Mouse (Mus musculus) left cerebral cortex, postnatal 36 days (tissue): Measurements from ENCODE around the gene Mical2. TPM values are rescaled to one million over a fixed set of nuclear protein-coding genes. Genes with fewer than 3 reads are reported as not detected.

Experiments used
- DNase-seq, 2 experiments: peaks; one replicate each; pipeline ENCODE4 v3.0.0; 2021 to 2022; ENCODE audit warnings: low spot score in 2 of 2, mixed read lengths in 1 of 2
- intact Hi-C: fragments of 180-260 bp; cut with DNase I; formaldehyde crosslinking; loops from one replicate; pipeline ENCODE4 v1.15.1; 2025
- total RNA-seq, 2 experiments: library from RNA; stranded (reverse); gene quantifications; 2 replicates each; pipeline ENCODE4 v1.2.3; 2021

Gene Mical2
- total RNA-seq, 2 experiments from 2014 or later = 605 to 619 TPM

- intact Hi-C loops = loop anchor here (2.0 kb wide), 2 partner anchors 17 to 35 kb away; no protein-coding TSS in a partner anchor
- no peak for DNase-seq
These were observed 20.1 kb upstream of the Mical2 start for GRCm38 (mm10) chr7:112205513-112205912.

DNA sequence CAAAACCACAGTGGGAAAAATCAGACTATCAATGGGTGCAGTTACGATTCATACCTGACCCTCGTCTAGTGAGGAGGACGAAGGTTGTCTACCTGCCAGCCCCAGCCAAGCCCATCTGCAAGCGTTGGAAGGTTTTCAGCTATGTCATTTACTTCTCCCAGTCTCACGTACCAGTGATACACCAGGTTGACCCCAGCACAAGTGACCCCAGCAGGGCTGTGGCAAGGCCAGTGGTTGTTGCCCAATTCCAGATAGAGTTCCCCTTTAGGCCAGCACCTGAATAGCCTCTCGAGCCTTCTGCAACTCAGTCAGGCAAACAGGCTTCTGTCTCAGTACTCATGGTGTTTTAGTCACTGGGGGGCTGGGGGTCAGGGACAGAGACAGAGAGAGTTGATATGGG, 17.9 kb upstream of the Mical2 start:
- intact Hi-C loops = no loop called here
- DNase-seq = no peak

DNA sequence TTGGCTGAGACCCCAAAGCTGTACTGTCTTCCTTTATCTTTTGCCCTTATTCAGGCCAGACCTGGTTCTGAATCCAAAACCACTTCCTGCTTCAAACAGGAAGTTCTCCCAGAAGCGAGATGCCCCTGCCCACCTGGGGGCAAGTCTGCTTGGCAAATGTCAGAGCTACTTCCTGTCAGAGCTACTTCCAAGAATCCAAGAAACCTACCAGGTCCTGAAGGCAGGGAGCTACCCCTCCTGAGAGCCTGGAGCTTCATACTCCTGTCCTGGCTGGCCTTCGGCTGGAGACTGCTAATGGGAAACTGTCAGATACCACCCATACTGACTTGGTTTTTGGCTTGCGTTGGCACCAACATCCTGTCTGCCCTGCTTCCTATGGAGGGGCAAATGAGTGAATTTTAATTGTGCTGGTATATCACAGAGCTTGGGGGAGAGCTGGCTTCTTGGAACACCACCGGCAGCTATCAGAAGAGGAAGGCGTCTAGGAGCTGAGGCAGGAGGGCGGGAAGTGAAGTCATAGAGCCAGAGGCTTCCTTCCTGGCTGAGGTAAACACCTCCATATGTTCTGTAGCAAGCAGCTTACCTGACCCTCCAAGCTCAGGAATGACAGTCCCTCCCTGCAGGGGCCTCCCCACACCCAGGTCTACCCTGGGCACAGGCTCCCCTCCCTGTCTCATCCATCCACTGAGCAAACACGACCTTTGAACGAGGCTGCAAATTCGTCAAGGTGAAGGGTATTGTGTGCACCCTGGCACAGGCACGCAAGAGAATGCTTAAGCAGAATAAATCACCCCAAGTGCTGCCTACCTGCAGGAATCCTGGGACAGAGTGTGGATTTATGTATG, 17.1 kb upstream of the Mical2 start:
- intact Hi-C loops = no loop called here
- DNase-seq = no peak

GRCm38 (mm10) chr7:112209621-112210020, 16.0 kb upstream of the Mical2 start:
- no peak for DNase-seq
- intact Hi-C loops = no loop called here

- intact Hi-C loops = no loop called here
- DNase-seq = no peak
These were observed 12.5 kb upstream of the Mical2 start for GRCm38 (mm10) chr7:112212921-112213721.

GRCm38 (mm10) chr7:112215871-112216270, 9.8 kb upstream of the Mical2 start:
- intact Hi-C loops = no loop called here
- DNase-seq = no peak

DNA sequence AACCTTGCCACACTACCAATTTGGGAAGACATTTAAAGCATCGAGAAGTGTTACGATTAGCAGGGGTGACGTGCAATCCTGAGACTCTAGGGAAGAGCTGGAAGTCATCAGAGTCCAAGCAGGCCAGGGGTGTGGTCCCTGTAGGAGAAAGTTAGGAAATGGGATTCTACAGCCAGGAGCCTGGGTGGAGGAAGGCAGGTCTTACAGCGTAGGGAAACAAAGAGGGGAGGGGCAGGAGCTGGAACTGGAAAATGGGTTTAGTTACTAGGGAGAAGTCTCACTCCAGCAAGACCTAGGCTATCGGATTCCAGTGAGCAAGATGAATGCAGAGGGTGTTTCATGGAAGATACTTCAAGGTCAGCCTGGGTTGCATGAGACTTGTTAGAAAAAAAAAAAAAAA, 8.9 kb upstream of the Mical2 start:
- no peak for DNase-seq
- intact Hi-C loops = no loop called here

DNA sequence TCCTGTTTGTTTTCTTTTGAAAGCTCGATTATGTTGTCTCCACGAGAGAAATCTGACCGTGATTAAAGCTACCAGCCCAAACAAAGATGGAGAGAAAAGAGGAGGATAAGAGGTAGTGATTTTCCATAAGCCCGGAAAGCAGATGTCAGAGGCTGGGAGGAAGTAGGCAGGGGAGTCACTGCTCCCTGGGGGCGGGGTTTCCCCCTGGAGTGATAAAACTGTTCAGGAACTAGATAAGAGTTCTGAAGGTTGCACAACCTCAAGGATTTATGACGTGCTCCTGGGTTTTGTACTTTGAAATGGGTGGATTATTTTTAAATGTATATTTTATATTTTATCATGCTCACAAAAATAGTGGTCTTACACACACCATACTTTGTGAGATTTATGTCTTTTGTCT, 8.4 kb upstream of the Mical2 start:
- intact Hi-C loops = no loop called here
- DNase-seq = no peak

- intact Hi-C loops = loop anchor here (2.0 kb wide), 1 partner anchor 18 kb away; no protein-coding TSS in a partner anchor
- peak in 1 of 2 experiments; percentile 86 for DNase-seq
These were observed 2.7 kb upstream of the Mical2 start for GRCm38 (mm10) chr7:112222733-112223524.

DNA sequence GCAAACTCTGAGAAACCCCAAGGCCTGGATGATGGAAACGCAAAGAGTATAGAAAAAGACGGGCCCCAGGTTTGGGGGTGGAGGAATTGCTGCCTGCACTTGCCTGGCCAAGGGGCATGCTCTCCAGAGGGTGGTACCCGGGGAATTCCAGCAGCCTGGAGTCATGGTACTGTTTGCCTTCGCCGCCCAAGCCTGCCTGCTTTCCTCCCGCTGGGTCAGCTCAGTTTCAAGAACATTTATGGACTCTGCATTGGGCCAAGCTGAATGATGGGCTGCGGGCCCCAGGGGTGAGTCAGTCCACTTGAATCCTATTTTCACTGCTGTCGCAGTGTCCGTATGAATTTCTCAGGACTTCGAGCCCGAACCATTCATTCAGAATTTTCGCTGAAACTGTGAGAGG, 802 bp upstream of the Mical2 start:
- intact Hi-C loops = loop anchor here (5.0 kb wide), 3 partner anchors 43 to 112 kb away; no protein-coding TSS in a partner anchor
- no peak for DNase-seq

DNA sequence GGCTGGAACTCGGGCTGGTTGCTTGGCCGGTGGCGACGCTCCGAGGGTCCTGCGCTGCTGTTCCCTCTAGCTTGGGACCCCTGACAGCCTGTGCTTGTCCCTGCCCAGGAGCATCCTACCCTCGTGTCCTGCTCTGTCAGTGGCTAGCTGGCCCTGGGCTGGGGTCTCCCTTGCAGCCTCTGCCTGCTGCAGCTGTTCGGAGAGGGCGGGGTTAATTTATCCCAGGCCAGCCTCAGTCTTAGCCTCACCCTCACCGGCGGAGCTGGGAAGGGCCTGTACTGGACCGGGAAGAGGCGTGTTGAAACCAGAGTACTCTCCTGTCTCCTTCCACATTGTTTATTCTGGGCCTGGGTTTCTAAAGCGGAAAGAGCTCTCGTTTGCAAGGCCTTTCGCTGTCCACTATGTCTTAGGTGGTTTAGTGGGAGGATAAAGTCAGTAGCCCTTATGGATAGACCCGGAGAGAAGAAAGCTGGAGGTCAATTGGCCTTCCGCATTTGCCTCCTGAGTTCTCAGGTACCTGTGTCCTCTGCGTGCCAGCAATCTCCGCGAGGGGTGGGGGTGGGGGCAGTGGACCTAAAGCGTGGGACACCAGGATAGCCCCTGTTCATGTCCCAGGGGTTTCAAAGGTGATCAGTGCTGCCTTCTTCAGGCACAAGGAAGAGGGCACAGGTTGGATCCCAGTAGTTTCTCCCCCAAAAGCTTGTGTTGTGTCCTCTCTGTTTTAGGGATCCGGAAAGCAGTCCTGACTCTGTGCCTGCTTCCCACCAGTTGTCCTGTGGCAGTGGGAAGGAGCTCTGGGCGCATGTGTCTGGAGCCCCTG, 1.0 kb downstream of the Mical2 start:
- DNase-seq = peak in 1 of 2 experiments; percentile 14
- intact Hi-C loops = loop anchor here (5.0 kb wide), 3 partner anchors 44 to 111 kb away; no protein-coding TSS in a partner anchor

GRCm38 (mm10) chr7:112227266-112227562, 1.6 kb downstream of the Mical2 start:
- intact Hi-C loops = loop anchor here (5.0 kb wide), 3 partner anchors 45 to 110 kb away; no protein-coding TSS in a partner anchor
- no peak for DNase-seq

DNA sequence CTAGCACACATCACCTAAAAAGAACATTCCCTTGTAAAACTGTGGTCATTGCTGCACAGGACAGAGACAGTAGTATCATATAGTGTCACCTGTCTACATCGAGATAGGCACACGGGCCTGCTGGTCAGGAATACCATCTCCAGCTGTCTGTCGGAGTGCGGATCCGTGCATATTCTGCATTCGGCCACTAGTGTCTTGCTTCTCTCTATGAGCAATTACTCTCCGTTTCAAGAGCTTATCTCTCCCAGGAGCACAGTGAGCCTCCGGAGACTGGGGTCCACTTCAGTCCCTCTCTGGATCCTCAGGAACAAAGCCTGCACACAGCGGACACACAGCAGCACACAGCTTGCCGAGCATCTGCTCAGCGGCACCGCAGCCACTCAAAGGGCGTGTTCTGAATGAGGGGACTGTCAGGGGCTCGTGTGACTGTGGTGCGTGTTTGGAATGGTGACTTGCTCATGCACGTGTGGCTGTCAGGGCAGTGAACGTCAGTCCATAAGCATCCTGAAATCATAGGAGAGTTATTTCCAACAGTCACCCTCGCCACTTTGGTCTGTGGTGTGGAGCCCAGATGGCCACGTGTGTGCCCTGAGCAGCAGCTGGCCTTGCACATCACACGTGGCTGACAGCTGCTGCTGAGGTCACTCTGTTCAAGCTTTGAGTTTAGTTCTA, 3.3 kb downstream of the Mical2 start:
- intact Hi-C loops = loop anchor here (5.0 kb wide), 3 partner anchors 43 to 108 kb away; no protein-coding TSS in a partner anchor
- DNase-seq = peak in 1 of 2 experiments; percentile 52

DNA sequence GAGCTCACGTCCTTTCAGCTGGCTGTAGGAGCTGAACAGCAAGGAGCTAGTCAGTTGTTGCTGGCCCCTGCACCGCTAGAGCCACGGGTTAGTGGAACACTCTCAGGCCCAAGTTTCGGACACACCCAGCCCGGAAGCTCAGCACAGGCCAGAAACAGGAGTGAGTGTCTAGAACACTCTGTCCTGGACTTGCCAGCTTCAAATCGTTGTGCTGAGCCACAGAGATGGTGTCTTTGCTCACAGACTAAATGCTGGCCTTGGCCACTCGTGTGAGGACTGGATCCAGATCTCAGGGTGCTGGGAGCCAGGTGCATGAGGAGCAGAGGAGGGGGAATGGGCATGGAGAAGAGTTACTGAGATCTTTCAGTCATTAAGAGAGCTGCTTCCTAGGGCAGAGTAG, 6.1 kb downstream of the Mical2 start:
- intact Hi-C loops = no loop called here
- no peak for DNase-seq

GRCm38 (mm10) chr7:112233345-112234005, 7.8 kb downstream of the Mical2 start:
- intact Hi-C loops = no loop called here
- peak; percentile 76 for DNase-seq

DNA sequence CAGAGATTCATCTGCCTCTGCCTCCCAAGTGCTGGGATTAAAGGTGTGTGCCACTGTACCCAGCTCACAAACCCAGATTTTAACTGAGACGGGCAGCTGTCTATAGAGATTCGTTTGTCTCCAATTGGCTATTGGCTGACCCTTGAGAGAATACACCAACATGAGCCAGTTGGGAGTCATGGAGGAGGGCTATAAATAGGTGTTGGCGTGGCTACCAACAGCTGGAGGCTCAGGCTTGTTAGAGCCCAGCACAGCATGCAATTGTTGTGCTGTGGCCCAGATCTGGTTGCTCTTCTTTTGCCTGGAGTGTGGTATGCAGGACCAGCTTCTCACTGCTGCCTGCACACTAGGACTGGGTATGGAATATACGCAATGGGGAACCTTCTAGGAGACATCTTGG, 8.8 kb downstream of the Mical2 start:
- intact Hi-C loops = no loop called here
- DNase-seq = no peak

- intact Hi-C loops = loop anchor here (5.0 kb wide), 1 partner anchor 82 kb away; no protein-coding TSS in a partner anchor
- DNase-seq = no peak
These were observed 9.8 kb downstream of the Mical2 start for GRCm38 (mm10) chr7:112235493-112235892.

DNA sequence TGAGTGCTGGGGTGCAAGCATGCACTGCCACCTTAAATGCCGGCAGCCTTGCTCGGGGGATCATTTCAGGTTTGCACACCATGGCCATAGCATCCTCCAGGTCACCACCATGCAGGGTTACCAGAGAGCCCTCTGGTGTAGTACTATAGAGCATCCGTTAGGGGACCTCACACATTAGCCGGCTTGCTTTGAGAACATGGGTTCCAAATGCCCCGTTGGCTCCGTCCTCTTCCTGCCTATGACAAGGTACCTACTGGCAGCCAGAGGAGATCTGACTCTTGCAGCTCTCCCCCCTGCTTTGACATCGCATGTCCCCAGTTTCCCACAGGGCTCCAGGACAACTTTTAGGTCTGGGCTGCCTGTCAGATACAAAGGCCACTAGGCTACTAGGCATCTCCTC, 11.6 kb downstream of the Mical2 start:
- intact Hi-C loops = loop anchor here (5.0 kb wide), 1 partner anchor 80 kb away; no protein-coding TSS in a partner anchor
- DNase-seq = no peak
